Comparison of ENCODE assay signal across 9 mouse cellular contexts in the genomic region with DNA sequence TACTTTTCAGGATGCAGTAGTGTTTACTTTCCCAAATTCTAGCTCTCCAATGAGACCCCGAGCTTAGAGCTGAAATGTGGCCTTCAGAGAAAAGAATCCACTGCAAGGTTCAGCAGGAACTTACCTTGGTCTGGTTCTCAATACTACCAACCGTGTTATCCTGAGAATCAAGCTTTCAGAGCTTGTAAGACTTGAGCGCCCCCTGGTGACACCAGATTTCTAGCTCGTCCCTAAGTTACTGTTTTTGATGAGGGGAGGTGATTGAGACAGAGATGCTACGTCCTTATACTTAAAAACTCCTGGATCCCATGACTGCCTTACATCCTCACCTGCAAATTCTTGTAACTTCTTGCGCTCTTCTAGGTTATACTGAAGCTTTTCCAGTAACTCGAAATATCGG. TPM values are rescaled to one million over a fixed set of nuclear protein-coding genes. Genes with fewer than 3 reads are reported as not detected.
A peak's percentile ranks its signal among the peaks of the same experiment; 100 is the strongest.
DNase-seq lines count a peak whose midpoint lies in the region; ATAC-seq and TF ChIP-seq lines count a peak whose summit lies in the region.
"Had no signal": no experiment of that assay in that cellular context is flagged by ENCODE, and none has a peak within 500 bp of the region (broad histone marks: within the 10 kb centered on the region; RNA-seq: fewer than 3 reads in every experiment).

No protein-coding gene starts in this region.

- no peaks in the 10 kb centered on the region for H3K9me3 ChIP-seq in neural tube, embryonic 15.5 days (replicated peaks)
- no peaks in the 10 kb centered on the region for H3K9me3 ChIP-seq in liver, embryonic 14.5 days (ENCODE audit: control insufficient read depth, low read length)
- H3K9me3 ChIP-seq: stomach, embryonic 15.5 days had no signal

- DNase-seq in neural tube, embryonic 10.5 days (ENCODE audit: extremely low spot score, low spot score): peak; percentile 80
- peak; percentile 67 for DNase-seq in c-Kit-positive CD71-positive TER-119-negative erythroid progenitor cells, embryonic 14.5 days (ENCODE audit: low read depth)
- peak; percentile 25 to 97 for DNase-seq in frontal cortex, adult 2 months (ENCODE audit: extremely low spot score in 1 of 2, low spot score in 1 of 2)
- peak; percentile 79 for DNase-seq in kidney, postnatal 14 days
- DNase-seq in liver, embryonic 14.5 days (ENCODE audit: low read depth in 3 of 3, low spot score in 3 of 3): peak; percentile 37 to 59 (median 46)
- peak; percentile 93 for DNase-seq in right cerebral cortex, adult 2 months (ENCODE audit: low spot score in 2 of 2)
- peak; percentile 86 for DNase-seq in urinary bladder, postnatal 14 days (ENCODE audit: low spot score)

- no peaks in the 10 kb centered on the region for H3K4me1 ChIP-seq in neural tube, embryonic 15.5 days
- no peaks in the 10 kb centered on the region for H3K4me1 ChIP-seq in liver, embryonic 14.5 days (replicated peaks; ENCODE audit: control insufficient read depth in 2 of 2, insufficient read depth in 2 of 2, low read length in 1 of 2)
- H3K4me1 ChIP-seq: stomach, embryonic 15.5 days had no signal

- 12% methylated on average over 8 of the region's 8 CpGs for WGBS in neural tube, embryonic 15.5 days
- WGBS in liver, embryonic 14.5 days (ENCODE audit: insufficient replicate concordance): 15% methylated on average over 8 of the region's 8 CpGs

- ATAC-seq in neural tube, embryonic 15.5 days (ENCODE audit: low FRiP score): no peak
- no peak for ATAC-seq in liver, embryonic 14.5 days (ENCODE audit: insufficient read depth)

- H3K9ac ChIP-seq in neural tube, embryonic 15.5 days (replicated peaks): no peak overlapping the region
- no peak overlapping the region for H3K9ac ChIP-seq in liver, embryonic 14.5 days (replicated peaks)
- H3K9ac ChIP-seq: stomach, embryonic 15.5 days had no signal

- H3K27me3 ChIP-seq in neural tube, embryonic 15.5 days (replicated peaks): no peaks in the 10 kb centered on the region
- no peaks in the 10 kb centered on the region for H3K27me3 ChIP-seq in liver, embryonic 14.5 days (ENCODE audit: control insufficient read depth, insufficient read depth, low read length)
- H3K27me3 ChIP-seq: stomach, embryonic 15.5 days had no signal

- H3K27ac ChIP-seq in neural tube, embryonic 15.5 days (replicated peaks): no peak overlapping the region
- no peak overlapping the region for H3K27ac ChIP-seq in liver, embryonic 14.5 days
- H3K27ac ChIP-seq: stomach, embryonic 15.5 days had no signal

- H3K36me3 ChIP-seq in neural tube, embryonic 15.5 days: peaks cover 5% of the 10 kb centered on the region; the same call in 1 of the 2 replicates
- H3K36me3 ChIP-seq in liver, embryonic 14.5 days (replicated peaks; ENCODE audit: control insufficient read depth, insufficient read depth, low read depth): no peaks in the 10 kb centered on the region
- H3K36me3 ChIP-seq: stomach, embryonic 15.5 days had no signal

- H3K4me2 ChIP-seq in neural tube, embryonic 15.5 days: no peak overlapping the region
- H3K4me2 ChIP-seq in liver, embryonic 14.5 days (ENCODE audit: low read depth): no peak overlapping the region
- H3K4me2 ChIP-seq: stomach, embryonic 15.5 days had no signal

- no peak overlapping the region for H3K4me3 ChIP-seq in neural tube, embryonic 15.5 days (replicated peaks)
- no peak overlapping the region for H3K4me3 ChIP-seq in liver, embryonic 14.5 days (ENCODE audit: insufficient read depth in 1 of 2, low read depth in 2 of 2, low read length in 2 of 2)
- H3K4me3 ChIP-seq: stomach, embryonic 15.5 days had no signal

- peak; percentile 77 for TF ChIP-seq CTCF in liver, embryonic 14.5 days (IDR thresholded peaks at IDR 0.05; ENCODE audit: low read depth)

- no peak for TF ChIP-seq EP300 in liver, embryonic 14.5 days (IDR thresholded peaks at IDR 0.05; ENCODE audit: low read depth)

RNA-seq across cellular contexts. Expression of a gene that starts 9.7 kb away (rescaled TPM):
- not detected in 2 replicates for polyA plus RNA-seq in neural tube, embryonic 15.5 days (2015; fragmentation: Nextera tagmentation; extraction: Ambion mirVana)
- 0.78 and 0.88 TPM in 2 replicates for polyA plus RNA-seq in frontal cortex, adult 2 months (2012; rRNA removed)
- not detected in 2 replicates for polyA plus RNA-seq in liver, embryonic 14.5 days (2012; rRNA removed)
- not detected in 2 replicates for polyA plus RNA-seq in liver, embryonic 14.5 days (2014; fragmentation: Nextera tagmentation; extraction: Ambion mirVana)
- polyA plus RNA-seq: stomach, embryonic 15.5 days had no signal

RNA-seq across cellular contexts. Expression of a gene that starts 17.0 kb away (rescaled TPM):
- polyA plus RNA-seq in neural tube, embryonic 15.5 days (2015; fragmentation: Nextera tagmentation; extraction: Ambion mirVana): 400 and 471 TPM in 2 replicates
- polyA plus RNA-seq in frontal cortex, adult 2 months (2012; rRNA removed): 102 TPM in 2 replicates
- 61.0 and 95.7 TPM in 2 replicates for polyA plus RNA-seq in liver, embryonic 14.5 days (2012; rRNA removed)
- polyA plus RNA-seq in liver, embryonic 14.5 days (2014; fragmentation: Nextera tagmentation; extraction: Ambion mirVana): 186 and 188 TPM in 2 replicates

RNA-seq across cellular contexts. Expression of a gene that starts 17.0 kb away (rescaled TPM):
- polyA plus RNA-seq in neural tube, embryonic 15.5 days (2015; fragmentation: Nextera tagmentation; extraction: Ambion mirVana): 3.0 and 5.7 TPM in 2 replicates
- polyA plus RNA-seq in frontal cortex, adult 2 months (2012; rRNA removed): 8.4 and 8.6 TPM in 2 replicates
- polyA plus RNA-seq in liver, embryonic 14.5 days (2012; rRNA removed): 0.40 and 0.60 TPM in 2 replicates
- 0.29 and 0.92 TPM in 2 replicates for polyA plus RNA-seq in liver, embryonic 14.5 days (2014; fragmentation: Nextera tagmentation; extraction: Ambion mirVana)

RNA-seq across cellular contexts. Expression of a gene that starts 39.1 kb away (rescaled TPM):
- polyA plus RNA-seq in neural tube, embryonic 15.5 days (2015; fragmentation: Nextera tagmentation; extraction: Ambion mirVana): 131 and 149 TPM in 2 replicates
- polyA plus RNA-seq in frontal cortex, adult 2 months (2012; rRNA removed): 224 and 248 TPM in 2 replicates
- polyA plus RNA-seq in liver, embryonic 14.5 days (2012; rRNA removed): 0.06 and 0.32 TPM in 2 replicates
- polyA plus RNA-seq in liver, embryonic 14.5 days (2014; fragmentation: Nextera tagmentation; extraction: Ambion mirVana): not detected in 2 replicates

RNA-seq across cellular contexts. Expression of a gene that starts 41.4 kb away (rescaled TPM):
- 20.5 and 22.0 TPM in 2 replicates for polyA plus RNA-seq in neural tube, embryonic 15.5 days (2015; fragmentation: Nextera tagmentation; extraction: Ambion mirVana)
- polyA plus RNA-seq in frontal cortex, adult 2 months (2012; rRNA removed): 96.5 and 104 TPM in 2 replicates
- polyA plus RNA-seq in liver, embryonic 14.5 days (2012; rRNA removed): 3.1 and 4.5 TPM in 2 replicates
- 5.6 and 8.4 TPM in 2 replicates for polyA plus RNA-seq in liver, embryonic 14.5 days (2014; fragmentation: Nextera tagmentation; extraction: Ambion mirVana)
